Mouse (Mus musculus) thymus, postnatal 0 days (tissue): ENCODE measurements around the gene Ppfia4. TPM values are rescaled to one million over a fixed set of nuclear protein-coding genes. Genes with fewer than 3 reads are reported as not detected.
A peak's percentile ranks its signal among the peaks of the same experiment; 100 is the strongest.

Experiments
- DNase-seq: peaks from one replicate; pipeline ENCODE4 v3.0.0-alpha.2; 2015; ENCODE audit warnings: low spot score
- polyA plus RNA-seq: library from polyadenylated mRNA; unstranded; fragments of >200 nt; fragmentation: Nextera tagmentation; extraction: Ambion mirVana; gene quantifications from 2 replicates; pipeline ENCODE4 v1.2.1, GENCODE M21; 2015

Ppfia4 gene
- polyA plus RNA-seq = 2.1 and 3.2 TPM in 2 replicates

- peak; percentile 28 for DNase-seq
Observed at GRCm38 (mm10) chr1:134332770-134333271, at the start of gene Ppfia4. TSS of gene Ppfia4 (minus strand) at chr1:134332928.

GRCm38 (mm10) chr1:134381795-134382625 lies 49.3 kb upstream of the Ppfia4 start:
- DNase-seq = no peak

- no peak for DNase-seq
Observed at GRCm38 (mm10) chr1:134381051-134381450, 48.3 kb upstream of the Ppfia4 start.

GRCm38 (mm10) chr1:134374124-134374523 lies 41.4 kb upstream of the Ppfia4 start:
- DNase-seq = no peak

GRCm38 (mm10) chr1:134368777-134369337 lies 36.1 kb upstream of the Ppfia4 start:
- peak; percentile 50 for DNase-seq

- no peak for DNase-seq
Observed at GRCm38 (mm10) chr1:134365491-134365890, 32.8 kb upstream of the Ppfia4 start.

- DNase-seq = no peak
Observed at GRCm38 (mm10) chr1:134363194-134363593, 30.5 kb upstream of the Ppfia4 start.

GRCm38 (mm10) chr1:134361857-134362212 lies 29.1 kb upstream of the Ppfia4 start, which contains the start of gene Tmem183a:
TSS of gene Tmem183a (minus strand) at chr1:134361979.
- DNase-seq = peak; percentile 97

- peak; percentile 8 for DNase-seq
Observed at GRCm38 (mm10) chr1:134361195-134361856, 28.6 kb upstream of the Ppfia4 start.

GRCm38 (mm10) chr1:134360656-134361055 lies 27.9 kb upstream of the Ppfia4 start:
- no peak for DNase-seq

GRCm38 (mm10) chr1:134357461-134357860 lies 24.7 kb upstream of the Ppfia4 start:
- DNase-seq = no peak

GRCm38 (mm10) chr1:134353326-134353725 lies 20.6 kb upstream of the Ppfia4 start:
- DNase-seq = no peak

- DNase-seq = no peak
Observed at GRCm38 (mm10) chr1:134347791-134348190, 15.1 kb upstream of the Ppfia4 start.

- DNase-seq = no peak
Observed at GRCm38 (mm10) chr1:134345075-134345474, 12.3 kb upstream of the Ppfia4 start.

GRCm38 (mm10) chr1:134344005-134344950 lies 11.6 kb upstream of the Ppfia4 start:
- peak; percentile 86 for DNase-seq

- DNase-seq = no peak
Observed at GRCm38 (mm10) chr1:134343567-134343966, 10.8 kb upstream of the Ppfia4 start.

- no peak for DNase-seq
Observed at GRCm38 (mm10) chr1:134342781-134343310, 10.1 kb upstream of the Ppfia4 start.

GRCm38 (mm10) chr1:134342278-134342664 lies 9.5 kb upstream of the Ppfia4 start:
- no peak for DNase-seq

GRCm38 (mm10) chr1:134341641-134342277 lies 9.0 kb upstream of the Ppfia4 start:
- DNase-seq = no peak
